Mouse (Mus musculus): ENCODE data around the gene Ermard. TPM values are rescaled to one million over a fixed set of nuclear protein-coding genes. Genes with fewer than 3 reads are reported as not detected.

The Ermard gene
- polyA plus RNA-seq, 1 experiment, result 42.7 TPM

DNA sequence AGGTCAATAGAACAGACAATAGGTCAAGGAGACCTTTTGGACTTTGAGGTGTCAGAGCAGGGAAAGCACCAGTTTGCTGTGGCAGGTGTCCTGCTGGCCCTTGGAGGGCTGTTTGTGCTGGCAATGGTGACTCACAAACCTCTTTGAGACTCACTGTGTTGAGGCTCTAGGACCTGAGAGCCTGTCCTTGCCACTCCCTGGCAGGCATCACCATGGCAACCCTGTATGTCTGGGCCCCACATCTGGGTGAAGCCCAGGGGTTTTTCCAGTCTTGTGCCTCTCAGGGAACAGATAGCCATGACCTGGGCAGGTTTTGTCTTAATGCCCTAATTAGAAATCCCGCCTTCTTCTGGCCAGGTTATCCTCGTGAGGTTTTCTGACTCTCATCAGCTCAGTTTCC is 47.2 kb downstream of the Ermard start:
- no peak for DNase-seq
- Histone ChIP-seq H3K36me3 (ENCODE audit: control insufficient read depth, insufficient read depth, low read length) (no peaks in the 10 kb centered on the region), H3K4me1 (ENCODE audit: control insufficient read depth, insufficient read depth, low read length) (no peaks in the 10 kb centered on the region), H3K27ac (ENCODE audit: insufficient read depth, low read depth, low read length) (no peak overlapping the region), H3K4me3 (ENCODE audit: insufficient read depth, low read depth, low read length) (no peak overlapping the region), H3K27me3 (replicated peaks; ENCODE audit: control insufficient read depth, insufficient read depth, low read length) (no peaks in the 10 kb centered on the region)
- TF ChIP-seq POLR2A (IDR thresholded peaks at IDR 0.05; ENCODE audit: low read depth, low read length) (no peak), CTCF (conservative IDR thresholded peaks at IDR 0.05; ENCODE audit: insufficient read depth, insufficient read length, low read depth, low read length) (no peak)
- WGBS, result 61% methylated on average over 2 of the region's 2 CpGs

DNA sequence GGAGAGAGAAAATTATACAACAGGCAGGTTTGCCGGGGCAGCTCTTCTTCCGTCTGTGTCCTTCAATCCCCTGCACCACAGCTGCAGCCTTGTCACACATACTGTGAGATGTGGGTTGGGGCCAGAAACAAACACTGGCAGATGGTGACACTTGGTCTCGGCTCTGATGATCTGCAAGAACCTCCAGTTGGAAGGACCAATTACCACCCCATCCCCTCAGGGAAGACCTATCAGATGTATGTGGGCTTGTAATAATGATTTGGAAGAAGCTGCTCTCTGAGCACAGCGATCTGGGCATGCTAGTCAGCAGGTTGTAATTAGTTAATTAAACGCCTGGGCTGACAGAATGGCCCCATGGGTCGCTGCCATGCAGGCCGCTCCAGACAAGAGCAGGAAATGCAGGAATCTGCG is 47.6 kb downstream of the Ermard start:
- Histone ChIP-seq H3K36me3 (ENCODE audit: control insufficient read depth, insufficient read depth, low read length) (no peaks in the 10 kb centered on the region), H3K4me1 (ENCODE audit: control insufficient read depth, insufficient read depth, low read length) (no peaks in the 10 kb centered on the region), H3K27me3 (replicated peaks; ENCODE audit: control insufficient read depth, insufficient read depth, low read length) (no peaks in the 10 kb centered on the region), H3K4me3 (ENCODE audit: insufficient read depth, low read depth, low read length) (no peak overlapping the region), H3K27ac (ENCODE audit: insufficient read depth, low read depth, low read length) (no peak overlapping the region)
- 37% methylated on average over 8 of the region's 8 CpGs for WGBS
- TF ChIP-seq CTCF (conservative IDR thresholded peaks at IDR 0.05; ENCODE audit: insufficient read depth, insufficient read length, low read depth, low read length) (no peak), POLR2A (IDR thresholded peaks at IDR 0.05; ENCODE audit: low read depth, low read length) (no peak)
- DNase-seq, result no peak

DNA sequence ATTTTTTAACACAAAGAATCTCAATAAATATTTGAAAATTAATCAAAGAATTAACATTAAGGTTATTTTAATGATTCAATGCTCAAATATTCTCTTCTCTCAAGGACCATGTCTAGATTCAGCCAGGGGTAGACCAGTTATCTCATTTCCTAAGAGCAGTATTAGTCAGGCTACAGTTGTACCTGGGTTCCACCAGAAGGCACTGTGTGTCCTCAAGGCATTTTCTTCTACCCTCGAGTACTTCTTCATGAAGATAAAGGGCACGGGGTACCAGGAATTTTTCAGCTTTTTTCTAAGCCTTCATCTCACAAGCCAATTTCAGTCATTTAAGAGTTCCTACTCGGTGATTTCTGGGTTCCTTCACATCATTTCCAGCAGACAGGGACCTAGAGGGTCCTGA is 50.7 kb downstream of the Ermard start:
- 85% methylated on average over 3 of the region's 3 CpGs for WGBS
- H3K27me3 ChIP-seq (replicated peaks; ENCODE audit: control insufficient read depth, insufficient read depth, low read length), result no peaks in the 10 kb centered on the region
- no peak for DNase-seq
- no peak overlapping the region for H3K4me3 ChIP-seq (ENCODE audit: insufficient read depth, low read depth, low read length)
- H3K4me1 ChIP-seq (ENCODE audit: control insufficient read depth, insufficient read depth, low read length), result no peaks in the 10 kb centered on the region
- H3K27ac ChIP-seq (ENCODE audit: insufficient read depth, low read depth, low read length), result no peak overlapping the region
- no peaks in the 10 kb centered on the region for H3K36me3 ChIP-seq (ENCODE audit: control insufficient read depth, insufficient read depth, low read length)
- no peak for TF ChIP-seq POLR2A (IDR thresholded peaks at IDR 0.05; ENCODE audit: low read depth, low read length)
- TF ChIP-seq CTCF (conservative IDR thresholded peaks at IDR 0.05; ENCODE audit: insufficient read depth, insufficient read length, low read depth, low read length), result no peak

DNA sequence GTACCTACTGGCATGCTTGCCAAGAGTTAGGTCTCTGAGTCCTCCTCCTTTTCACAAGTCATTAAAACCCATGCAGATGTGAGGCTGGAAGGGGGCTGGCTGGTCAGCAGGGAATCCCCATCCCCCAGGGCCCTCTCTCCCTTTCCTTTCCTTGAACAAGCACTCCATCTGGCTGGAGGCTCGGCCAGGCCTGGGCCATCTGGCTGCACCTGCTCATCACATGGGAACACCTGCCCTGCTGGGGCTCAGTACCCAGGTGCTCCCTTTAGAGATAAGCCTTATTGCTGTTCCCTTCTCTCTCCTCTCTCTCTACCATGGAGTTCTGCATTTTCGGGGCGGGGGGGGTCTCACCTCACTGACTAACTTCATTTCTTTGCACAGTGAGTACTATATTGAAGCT is 52.5 kb downstream of the Ermard start:
- Histone ChIP-seq H3K4me3 (ENCODE audit: insufficient read depth, low read depth, low read length) (no peak overlapping the region), H3K27ac (ENCODE audit: insufficient read depth, low read depth, low read length) (no peak overlapping the region), H3K27me3 (replicated peaks; ENCODE audit: control insufficient read depth, insufficient read depth, low read length) (no peaks in the 10 kb centered on the region), H3K36me3 (ENCODE audit: control insufficient read depth, insufficient read depth, low read length) (no peaks in the 10 kb centered on the region), H3K4me1 (ENCODE audit: control insufficient read depth, insufficient read depth, low read length) (no peaks in the 10 kb centered on the region)
- 55% methylated on average over 3 of the region's 3 CpGs for WGBS
- TF ChIP-seq CTCF (conservative IDR thresholded peaks at IDR 0.05; ENCODE audit: insufficient read depth, insufficient read length, low read depth, low read length) (no peak), POLR2A (IDR thresholded peaks at IDR 0.05; ENCODE audit: low read depth, low read length) (no peak)
- no peak for DNase-seq

DNA sequence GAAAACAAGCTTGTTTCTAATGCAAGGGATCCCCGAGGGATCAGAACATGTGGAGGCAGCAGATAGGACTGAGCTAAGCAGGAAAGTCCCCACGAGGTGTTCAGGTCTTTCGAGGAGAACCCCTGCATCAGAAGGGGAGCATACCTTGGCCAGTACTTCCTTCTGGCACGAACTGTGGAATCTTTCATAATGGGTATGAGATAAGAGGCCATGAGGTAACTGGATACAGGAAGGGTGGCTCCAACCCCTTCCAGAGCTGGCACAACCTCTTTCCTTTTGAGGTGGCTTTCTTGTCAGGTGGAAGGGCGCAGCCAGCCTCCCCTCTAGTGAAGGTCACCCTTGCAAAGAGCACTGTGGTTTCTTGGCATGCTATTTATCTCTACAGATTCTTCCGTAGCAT is 55.8 kb downstream of the Ermard start:
- 79% methylated on average over 6 of the region's 6 CpGs for WGBS
- no peaks in the 10 kb centered on the region for H3K27me3 ChIP-seq (replicated peaks; ENCODE audit: control insufficient read depth, insufficient read depth, low read length)
- TF ChIP-seq CTCF (conservative IDR thresholded peaks at IDR 0.05; ENCODE audit: insufficient read depth, insufficient read length, low read depth, low read length) (no peak), POLR2A (IDR thresholded peaks at IDR 0.05; ENCODE audit: low read depth, low read length) (no peak)
- no peak overlapping the region for H3K4me3 ChIP-seq (ENCODE audit: insufficient read depth, low read depth, low read length)
- no peaks in the 10 kb centered on the region for H3K4me1 ChIP-seq (ENCODE audit: control insufficient read depth, insufficient read depth, low read length)
- DNase-seq, result no peak
- no peaks in the 10 kb centered on the region for H3K36me3 ChIP-seq (ENCODE audit: control insufficient read depth, insufficient read depth, low read length)
- no peak overlapping the region for H3K27ac ChIP-seq (ENCODE audit: insufficient read depth, low read depth, low read length)

DNA sequence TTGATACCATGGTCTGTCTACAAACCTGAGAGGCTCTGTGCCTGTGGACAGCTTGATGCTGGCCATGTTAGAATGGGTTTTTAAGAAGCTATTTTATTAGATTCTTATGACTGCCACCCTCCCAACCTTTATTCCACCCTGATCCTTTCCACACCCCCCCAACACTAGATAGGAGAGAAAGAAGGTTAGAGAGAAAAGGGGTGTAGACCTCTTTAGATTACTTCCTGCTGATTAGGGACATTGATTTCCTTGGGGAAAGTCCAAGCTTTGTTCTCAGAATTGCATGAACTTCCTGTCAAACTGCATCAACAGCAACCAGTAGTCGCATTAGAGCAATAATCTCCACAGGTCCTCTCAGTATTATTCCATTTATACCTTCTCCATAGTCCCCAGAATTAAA is 57.7 kb downstream of the Ermard start:
- TF ChIP-seq CTCF (conservative IDR thresholded peaks at IDR 0.05; ENCODE audit: insufficient read depth, insufficient read length, low read depth, low read length), result no peak
- TF ChIP-seq POLR2A (IDR thresholded peaks at IDR 0.05; ENCODE audit: low read depth, low read length), result no peak
- no peaks in the 10 kb centered on the region for H3K36me3 ChIP-seq (ENCODE audit: control insufficient read depth, insufficient read depth, low read length)
- no peaks in the 10 kb centered on the region for H3K27me3 ChIP-seq (replicated peaks; ENCODE audit: control insufficient read depth, insufficient read depth, low read length)
- WGBS, result 68% methylated on average over 1 of the region's 1 CpGs
- no peak overlapping the region for H3K4me3 ChIP-seq (ENCODE audit: insufficient read depth, low read depth, low read length)
- DNase-seq, result no peak
- no peaks in the 10 kb centered on the region for H3K4me1 ChIP-seq (ENCODE audit: control insufficient read depth, insufficient read depth, low read length)
- H3K27ac ChIP-seq (ENCODE audit: insufficient read depth, low read depth, low read length), result no peak overlapping the region

DNA sequence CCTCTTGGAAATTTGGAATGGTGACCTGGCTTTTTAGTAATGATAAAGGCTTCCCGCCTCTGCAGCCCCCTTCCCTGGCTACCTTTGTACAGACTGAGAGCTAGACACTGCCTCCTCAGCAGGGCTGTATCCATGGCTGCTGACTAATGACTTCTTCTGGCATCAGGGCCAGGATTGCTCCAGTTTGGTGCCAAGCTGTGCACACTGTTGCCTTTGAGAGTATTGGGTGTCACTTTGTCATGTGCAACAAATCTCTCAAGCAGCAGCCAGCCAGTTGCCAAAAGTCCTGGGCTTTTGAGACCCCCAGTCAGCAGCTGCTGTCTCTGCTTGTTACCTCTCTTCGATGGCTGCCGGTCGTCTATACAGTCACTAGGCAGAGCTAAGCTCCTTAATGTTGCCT is 60.3 kb downstream of the Ermard start:
- Histone ChIP-seq H3K4me1 (ENCODE audit: control insufficient read depth, insufficient read depth, low read length) (no peaks in the 10 kb centered on the region), H3K36me3 (ENCODE audit: control insufficient read depth, insufficient read depth, low read length) (no peaks in the 10 kb centered on the region), H3K4me3 (ENCODE audit: insufficient read depth, low read depth, low read length) (no peak overlapping the region), H3K27ac (ENCODE audit: insufficient read depth, low read depth, low read length) (no peak overlapping the region), H3K27me3 (replicated peaks; ENCODE audit: control insufficient read depth, insufficient read depth, low read length) (no peaks in the 10 kb centered on the region)
- 88% methylated on average over 4 of the region's 4 CpGs for WGBS
- TF ChIP-seq CTCF (conservative IDR thresholded peaks at IDR 0.05; ENCODE audit: insufficient read depth, insufficient read length, low read depth, low read length) (no peak), POLR2A (IDR thresholded peaks at IDR 0.05; ENCODE audit: low read depth, low read length) (no peak)
- DNase-seq, result no peak

All from kidney, adult 2 months (tissue).